Mouse (Mus musculus) right cerebral cortex, postnatal 25 days (tissue): ENCODE measurements around the gene Crybg1.

ENCODE experiments used
- DNase-seq: peaks from one replicate; pipeline ENCODE4 v3.0.0; 2022

The Crybg1 gene

DNA sequence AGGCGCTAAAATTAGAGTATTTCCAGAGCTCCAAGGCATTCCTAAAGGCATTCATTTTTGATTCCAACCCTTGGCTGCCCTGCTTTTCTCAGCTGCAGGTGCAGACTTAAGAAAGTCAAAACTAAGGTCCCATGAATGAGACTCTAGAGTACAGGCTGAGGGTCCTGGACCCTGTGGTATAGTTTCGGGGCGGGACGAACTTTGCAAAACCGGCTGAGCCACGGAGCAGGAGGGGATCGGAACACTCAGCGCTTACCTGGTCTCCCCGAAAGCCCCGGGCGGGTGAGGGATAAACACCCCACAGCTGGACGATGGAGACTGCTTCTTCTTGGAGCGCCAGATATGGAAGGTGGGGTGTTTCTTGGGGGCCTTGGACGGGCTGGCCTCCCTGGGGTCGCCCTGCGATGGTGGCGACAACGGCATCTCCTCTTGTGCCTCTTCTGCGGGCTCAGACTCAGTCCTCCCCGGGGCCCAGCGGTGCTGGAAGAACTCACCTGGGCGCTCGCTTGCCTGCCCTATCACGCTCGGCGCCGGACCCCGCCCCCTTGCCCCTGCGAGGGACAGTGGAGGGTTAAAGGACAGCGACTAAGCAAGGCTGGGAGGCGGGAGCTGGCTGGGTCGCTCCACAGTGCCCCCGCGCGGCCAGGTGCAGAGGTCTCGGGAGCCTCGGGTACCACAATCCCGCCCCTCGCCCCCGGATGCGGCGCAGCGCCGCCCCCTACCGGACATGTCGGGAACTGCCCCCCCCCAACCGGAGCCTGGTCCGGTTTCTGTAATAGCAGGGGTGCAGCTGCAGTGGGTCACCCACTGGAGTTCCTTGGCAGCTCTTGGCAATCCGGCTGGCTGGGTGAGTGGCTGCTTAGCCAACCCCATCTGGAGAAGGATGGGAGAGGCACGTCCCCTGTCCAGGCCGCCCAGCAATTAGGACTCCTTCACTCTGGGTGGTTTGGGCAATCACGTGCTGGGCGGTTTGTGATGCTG, at the start of gene Crybg1:
TSS of gene Crybg1 (minus strand) at position 517 of the 981 bp plus-strand sequence.
- peak; percentile 12 for DNase-seq

GRCm38 (mm10) chr10:44177365-44177764, 28.7 kb upstream of the Crybg1 start:
- DNase-seq, result no peak

GRCm38 (mm10) chr10:44176548-44176947, 27.9 kb upstream of the Crybg1 start:
- no peak for DNase-seq

GRCm38 (mm10) chr10:44176120-44176519, 27.5 kb upstream of the Crybg1 start:
- no peak for DNase-seq

DNA sequence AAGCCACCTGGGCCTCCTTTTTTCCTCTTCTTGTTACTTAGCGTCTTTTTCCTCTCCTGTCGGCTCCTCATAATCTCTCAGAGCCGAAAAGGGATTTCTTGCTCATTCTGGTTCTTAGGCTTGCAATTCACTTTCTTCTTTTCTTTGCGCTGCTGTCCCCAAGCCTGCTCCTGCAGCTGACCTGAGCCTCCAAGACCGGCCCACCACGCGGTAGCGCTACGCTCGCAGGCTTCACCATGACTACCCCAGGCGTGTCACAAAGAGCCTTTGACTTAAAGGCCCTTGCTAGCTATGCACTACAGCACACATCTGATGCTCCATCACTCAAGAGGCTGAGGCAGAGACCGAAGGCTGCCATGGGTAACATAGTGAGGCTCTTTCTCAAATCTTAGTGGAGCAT, 21.5 kb upstream of the Crybg1 start:
- no peak for DNase-seq

DNA sequence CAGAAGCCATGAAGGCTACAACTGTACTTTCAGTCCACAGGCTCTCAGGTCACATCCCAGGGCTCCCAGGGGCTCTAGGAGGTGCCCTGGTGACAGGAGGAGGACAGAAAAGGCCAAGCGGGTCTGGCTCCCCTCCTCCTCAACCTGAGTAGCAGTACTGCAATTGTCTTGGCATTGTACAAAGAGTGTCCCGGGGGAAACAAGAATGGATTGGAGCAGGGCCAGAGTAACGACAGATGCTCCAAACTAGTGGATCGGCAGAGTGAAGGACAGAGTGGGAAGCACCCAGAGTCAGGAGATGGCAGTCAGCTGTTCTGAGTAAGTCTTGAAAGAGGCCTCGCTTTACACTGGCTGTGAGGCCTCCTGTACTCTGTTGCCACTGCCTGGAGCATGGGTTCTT, 18.4 kb upstream of the Crybg1 start:
- DNase-seq, result no peak

- no peak for DNase-seq
These were observed 15.8 kb upstream of the Crybg1 start for GRCm38 (mm10) chr10:44164258-44164975.

GRCm38 (mm10) chr10:44163028-44163427, 14.4 kb upstream of the Crybg1 start:
- DNase-seq, result no peak

GRCm38 (mm10) chr10:44160150-44160549, 11.5 kb upstream of the Crybg1 start:
- peak; percentile 34 for DNase-seq

DNA sequence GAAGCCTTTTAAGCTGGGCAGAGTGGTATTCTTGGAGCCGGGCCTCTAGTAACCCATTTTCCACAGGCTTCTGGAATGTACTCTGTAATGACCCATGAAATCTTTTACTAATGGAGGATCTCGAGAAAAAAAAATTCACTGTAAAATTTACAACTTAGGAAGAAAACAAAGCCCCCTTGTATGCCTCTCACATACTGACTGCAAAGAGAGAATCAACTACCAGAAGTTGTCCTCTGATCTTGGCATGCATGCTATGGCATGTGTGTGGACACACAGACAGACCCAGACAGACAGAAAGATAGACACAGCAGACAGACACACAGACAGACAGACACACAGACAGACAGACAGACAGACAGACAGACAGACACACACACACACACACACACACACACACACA, 8.8 kb upstream of the Crybg1 start:
- DNase-seq, result no peak

DNA sequence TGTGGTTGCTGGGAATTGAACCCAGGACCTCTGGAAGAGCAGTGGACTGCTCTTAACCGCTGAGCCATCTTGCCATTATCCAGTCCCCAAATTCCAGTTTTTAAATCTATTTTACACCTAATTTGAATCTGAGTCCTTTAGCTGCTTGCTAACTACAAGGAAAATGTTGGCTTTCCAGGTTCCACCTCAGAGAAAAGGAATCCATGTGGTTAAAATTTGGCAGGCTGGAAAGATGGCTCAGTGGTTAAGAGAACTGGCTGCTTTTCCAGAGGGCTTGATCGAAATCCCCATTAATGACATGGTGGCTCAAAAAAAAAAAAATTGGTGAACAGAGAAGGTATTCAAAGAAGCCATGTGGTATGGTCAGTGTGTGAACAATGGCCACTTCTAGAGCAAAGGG, 1.8 kb upstream of the Crybg1 start:
- DNase-seq, result no peak

GRCm38 (mm10) chr10:44143401-44143800, 5.3 kb downstream of the Crybg1 start:
- DNase-seq, result no peak

DNA sequence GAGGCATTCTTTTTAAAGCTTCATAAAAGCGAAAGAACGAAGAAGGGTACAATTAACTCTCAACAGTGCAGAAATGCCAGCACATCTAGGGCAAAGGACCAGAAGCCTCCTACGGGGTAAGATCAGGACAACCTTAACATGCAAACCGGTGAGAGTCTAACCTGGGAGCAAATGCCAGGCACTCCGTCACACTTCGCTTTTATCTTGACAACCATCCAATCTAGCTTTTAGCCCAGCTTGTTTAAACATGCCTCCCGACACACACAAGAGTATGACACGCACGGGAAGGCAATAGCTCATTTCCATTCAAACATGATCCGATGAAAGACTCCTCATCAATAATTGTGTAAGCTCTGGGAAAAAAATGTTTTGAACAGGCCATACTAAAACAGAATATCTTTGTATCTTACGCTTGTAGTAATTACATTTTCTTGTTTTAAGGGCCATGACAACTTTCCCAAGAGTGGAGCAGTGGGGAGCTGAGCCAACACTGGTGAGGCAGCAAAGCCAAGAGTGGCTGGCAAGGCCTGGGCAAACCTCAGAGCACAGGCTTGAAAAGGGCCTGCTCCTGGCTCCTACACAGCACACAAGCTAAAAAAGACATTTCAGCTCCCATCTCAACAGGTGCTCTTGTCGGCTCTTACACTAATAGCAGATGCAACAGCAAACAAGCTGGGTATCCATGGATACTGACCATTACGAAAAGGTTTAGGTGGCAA, 10.4 kb downstream of the Crybg1 start:
- no peak for DNase-seq

DNA sequence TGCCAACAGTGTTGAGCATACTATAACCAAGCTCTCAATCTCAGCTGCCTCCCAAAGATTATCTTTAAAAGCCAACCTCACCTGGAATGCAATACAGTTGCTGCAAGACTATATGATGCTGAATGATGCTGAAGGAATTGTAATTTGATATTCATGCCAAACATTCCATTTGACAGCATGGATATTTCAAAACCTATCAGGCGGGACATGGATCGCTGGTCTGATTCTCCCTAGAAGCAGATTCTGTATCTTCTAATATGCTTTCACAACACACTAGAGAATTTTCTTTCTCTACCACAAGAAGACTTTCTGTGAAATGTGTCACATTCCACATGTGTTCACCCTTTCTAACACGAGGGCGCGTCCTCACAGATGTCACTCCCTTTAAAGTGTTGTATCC, 22.6 kb downstream of the Crybg1 start:
- DNase-seq, result no peak

DNA sequence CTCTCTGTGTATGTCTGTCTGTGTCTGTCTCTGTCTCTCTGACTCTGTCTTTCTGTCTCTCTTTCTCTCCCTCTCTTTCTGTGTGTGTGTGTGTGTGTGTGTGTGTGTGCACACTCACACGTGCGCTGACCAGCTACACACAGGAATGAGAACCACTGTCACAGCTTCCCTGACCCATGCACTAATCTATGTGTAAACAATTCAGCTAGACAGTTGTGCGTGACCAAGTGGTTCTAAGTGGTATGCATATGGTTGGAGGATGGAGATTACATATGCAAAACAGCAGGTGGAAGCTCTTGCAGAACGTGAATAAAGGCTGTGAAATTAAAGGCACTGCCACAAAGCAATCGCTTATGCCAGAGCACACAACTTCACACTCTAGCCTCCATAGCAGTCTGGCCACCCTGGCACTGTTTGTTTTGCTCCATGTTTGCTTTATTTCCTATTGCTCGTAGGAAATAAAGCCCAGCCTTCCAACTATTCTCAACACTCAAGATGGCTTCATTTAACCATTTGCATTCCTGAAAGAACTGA, 24.2 kb downstream of the Crybg1 start:
- no peak for DNase-seq

DNA sequence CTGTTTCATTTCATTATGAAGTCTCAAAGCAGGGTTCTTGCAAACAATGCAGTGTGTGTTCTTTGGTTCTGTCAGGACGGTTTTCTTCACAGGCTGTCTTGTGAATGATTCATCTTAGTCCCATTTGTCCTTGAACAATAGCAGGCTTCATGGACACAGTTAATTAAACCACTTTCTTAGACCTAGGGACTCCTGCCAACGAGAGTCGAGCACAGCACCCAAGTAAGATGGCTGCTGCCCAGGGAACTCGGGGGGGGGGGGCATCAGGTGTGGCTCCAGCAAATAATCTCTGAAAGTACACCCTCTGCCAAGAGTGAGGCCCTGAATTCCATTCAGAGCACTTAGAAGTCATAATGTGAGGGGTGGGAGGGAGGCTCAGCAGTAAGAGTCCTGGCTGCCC, 30.0 kb downstream of the Crybg1 start:
- DNase-seq, result no peak

DNA sequence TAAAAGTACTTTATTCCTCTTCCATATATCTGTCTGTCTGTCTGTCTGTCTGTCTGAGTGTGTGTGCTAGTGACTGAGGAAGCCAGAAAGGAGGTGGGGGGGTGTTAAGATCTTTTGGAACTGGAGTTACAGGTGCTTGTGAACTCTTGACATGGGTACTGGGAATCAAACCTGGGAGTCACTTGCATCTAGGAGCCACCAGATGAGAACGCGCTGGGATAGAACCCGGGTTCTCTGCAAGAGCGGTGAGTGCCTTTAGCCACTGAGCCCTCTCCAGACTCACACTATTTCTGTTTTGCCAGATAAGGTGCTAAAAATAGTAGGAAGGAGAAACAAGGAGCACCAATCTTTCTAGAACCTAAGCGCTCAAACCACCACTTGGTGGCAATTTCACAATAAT, 31.9 kb downstream of the Crybg1 start:
- DNase-seq, result no peak

DNA sequence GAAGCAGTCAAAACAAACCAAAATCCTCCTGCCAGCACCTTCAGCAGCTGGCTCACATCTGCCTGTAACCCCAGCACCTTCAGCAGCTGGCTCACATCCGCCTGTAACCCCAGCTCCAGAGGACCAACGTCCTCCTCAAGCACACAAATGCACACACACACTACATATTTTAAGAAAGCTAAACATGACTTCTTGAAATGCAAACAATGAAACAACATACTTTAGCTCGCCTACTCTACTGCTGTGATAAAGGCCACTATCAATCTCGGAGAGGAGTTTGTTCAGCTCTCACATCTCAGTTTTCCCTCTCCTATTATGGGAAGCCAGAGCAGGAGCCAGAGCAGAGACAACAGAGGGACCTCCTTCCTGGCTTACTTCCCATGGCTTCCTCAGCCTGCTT, 34.0 kb downstream of the Crybg1 start:
- no peak for DNase-seq

DNA sequence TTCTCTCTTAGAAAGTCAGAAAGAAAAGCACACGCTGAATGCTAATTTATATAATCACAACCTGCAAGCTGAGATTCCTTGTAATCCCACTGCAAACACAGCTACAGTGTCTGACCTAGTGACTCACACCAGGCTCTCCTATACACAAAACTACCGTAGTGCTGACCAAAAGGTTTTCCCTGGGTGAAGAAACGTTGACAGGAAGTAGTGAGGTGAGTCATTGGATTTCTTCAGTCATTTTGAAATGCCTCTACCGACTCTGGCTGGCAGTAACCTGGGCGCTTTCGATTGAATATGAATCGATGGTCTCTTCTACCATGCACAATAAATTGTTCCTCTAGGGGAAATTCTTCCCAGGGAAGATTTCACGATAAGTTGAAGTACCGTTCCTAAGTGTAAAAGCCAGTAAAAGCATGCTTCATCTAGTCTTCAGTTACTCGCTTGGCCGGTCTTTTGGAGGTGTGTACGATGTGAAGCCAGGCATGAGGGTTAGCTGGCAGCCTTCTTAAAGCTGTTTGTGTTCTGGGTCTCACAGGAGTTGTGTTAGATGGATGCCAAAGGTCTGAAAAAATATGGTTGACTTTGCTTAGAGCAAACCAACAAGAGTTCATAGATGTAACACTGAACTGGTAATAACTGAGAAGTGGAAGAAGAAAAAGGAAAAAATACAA, 36.5 kb downstream of the Crybg1 start:
- DNase-seq, result no peak

DNA sequence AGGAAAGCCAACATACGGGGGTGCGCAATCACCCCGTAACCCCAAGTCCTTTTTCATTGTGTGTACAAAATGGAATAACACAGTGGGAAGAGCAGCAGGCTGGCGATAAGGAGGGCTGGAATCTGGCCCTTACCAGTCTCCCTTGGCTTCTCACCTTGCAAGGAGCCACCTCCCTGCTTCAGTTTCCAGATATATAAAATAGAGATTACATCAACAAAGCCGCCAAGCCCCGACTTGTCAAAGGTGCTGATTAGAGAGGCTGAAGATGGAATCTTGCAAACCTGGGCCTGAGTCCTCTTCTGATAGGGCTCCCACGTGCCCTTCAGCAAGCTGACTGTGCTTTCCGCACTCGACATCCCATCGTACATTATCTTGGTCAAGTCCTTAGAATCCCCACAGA, 37.5 kb downstream of the Crybg1 start:
- DNase-seq, result no peak

DNA sequence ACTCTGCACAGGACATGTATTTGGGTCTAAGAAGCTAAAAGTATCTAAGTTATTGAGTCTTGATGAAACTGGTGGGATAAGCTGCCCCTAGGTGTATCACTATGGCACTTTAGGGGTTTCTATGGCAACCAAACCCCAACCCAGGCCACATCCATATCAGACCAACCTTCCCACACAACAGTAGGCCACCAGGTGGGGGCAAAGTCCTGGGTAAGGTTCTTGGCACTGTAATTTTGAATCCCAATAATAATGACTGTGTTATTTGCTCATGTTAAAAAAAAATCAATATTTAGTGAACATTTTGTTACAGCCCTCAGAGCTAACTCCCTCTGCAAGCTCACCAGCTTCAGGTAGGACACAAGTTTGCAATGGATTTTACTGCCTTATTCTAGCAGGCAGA, 38.2 kb downstream of the Crybg1 start:
- DNase-seq, result no peak

- no peak for DNase-seq
These were observed 53.9 kb downstream of the Crybg1 start for GRCm38 (mm10) chr10:44094794-44095193.

DNA sequence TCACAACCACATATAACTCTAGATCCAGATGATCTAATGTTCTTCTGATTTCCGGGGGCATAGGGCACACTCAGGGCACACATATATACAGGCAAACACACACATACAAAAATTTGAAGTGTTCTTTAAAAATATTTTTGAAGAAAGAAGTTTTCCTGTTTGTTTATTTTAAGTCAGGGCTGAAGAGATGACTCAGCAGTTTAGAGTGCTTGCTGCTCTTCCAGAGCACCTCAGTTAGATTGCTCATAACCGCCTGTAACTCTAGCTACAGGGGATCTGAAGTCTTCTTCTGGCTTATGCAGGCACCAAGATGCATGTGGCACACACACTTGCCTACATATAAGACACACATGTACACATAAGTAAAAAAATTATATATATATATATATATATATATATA, 56.9 kb downstream of the Crybg1 start:
- DNase-seq, result no peak
